Mouse (Mus musculus) stomach, postnatal 0 days (tissue): ENCODE data around the gene Arhgef25. TPM values are rescaled to one million over a fixed set of nuclear protein-coding genes. Genes with fewer than 3 reads are reported as not detected.

Source experiments
- ATAC-seq: fragments of 200-750 bp; cut with Nextera tagmentation; 2 replicates; pipeline ENCODE4 v1.8.0; 2017; ENCODE audit not compliant: low FRiP score, low TSS enrichment
- DNase-seq: peaks from one replicate; pipeline ENCODE4 v3.0.0-alpha.2; 2016; ENCODE audit warnings: low spot score
- H3K27ac ChIP-seq: fragments of 300-500 bp; sonication (generic); replicated peaks from 2 replicates; pipeline ENCODE4 v1.5.1; 2014; ENCODE audit warnings: mild to moderate bottlenecking, control low read depth
- H3K27me3 ChIP-seq: fragments of 300-500 bp; sonication (generic); 2 replicates; pipeline ENCODE4 v1.6.1; 2014; ENCODE audit warnings: low read length; ENCODE audit not compliant: control insufficient read depth, insufficient read depth
- H3K36me3 ChIP-seq: fragments of 300-500 bp; sonication (generic); 2 replicates; pipeline ENCODE4 v1.6.1; 2014; ENCODE audit warnings: low read length, mixed read lengths; ENCODE audit not compliant: control insufficient read depth, insufficient read depth
- H3K4me1 ChIP-seq: fragments of 300-500 bp; sonication (generic); replicated peaks from 2 replicates; pipeline ENCODE4 v1.6.1; 2014; ENCODE audit warnings: antibody characterized with exemption; ENCODE audit not compliant: control insufficient read depth, insufficient read depth
- H3K4me2 ChIP-seq: fragments of 300-500 bp; sonication (generic); replicated peaks from 2 replicates; pipeline ENCODE4 v1.6.1; 2014; ENCODE audit warnings: low read depth, mild to moderate bottlenecking, control low read depth, moderate library complexity
- H3K4me3 ChIP-seq: fragments of 300-500 bp; sonication (generic); 2 replicates; pipeline ENCODE4 v1.5.1; 2014; ENCODE audit warnings: low read depth, low read length, control low read depth
- H3K9ac ChIP-seq: fragments of 300-500 bp; sonication (generic); 2 replicates; pipeline ENCODE4 v1.6.1; 2014; ENCODE audit warnings: mild to moderate bottlenecking, low read length, control low read depth, mixed read lengths
- H3K9me3 ChIP-seq: fragments of 300-500 bp; sonication (generic); 2 replicates; pipeline ENCODE4 v1.6.1; 2016; ENCODE audit warnings: low read length; ENCODE audit not compliant: control insufficient read depth
- CTCF ChIP-seq: IDR thresholded peaks from 2 replicates; pipeline ENCODE4 v1.5.1; 2016; ENCODE audit warnings: antibody characterized with exemption, low read depth, mild to moderate bottlenecking, moderate library complexity
- EP300 ChIP-seq: optimal IDR thresholded peaks from 2 replicates; pipeline ENCODE3; 2016; ENCODE audit warnings: antibody characterized with exemption
- WGBS: fragments of 180-500 bp; shearing (Covaris S2); extraction: QIAGEN DNeasy Blood & Tissue Kit; methylation state at CpG from one replicate; pipeline ENCODE4 v1.1.7; 2014; 5-methylcytosine and 5-hydroxymethylcytosine counted together
- polyA plus RNA-seq: library from polyadenylated mRNA; unstranded; fragments of >200 nt; fragmentation: Nextera tagmentation; extraction: Ambion mirVana; gene quantifications from 2 replicates; pipeline ENCODE4 v1.2.1, GENCODE M21; 2015

The Arhgef25 gene
- polyA plus RNA-seq, 1 experiment from 2014 or later, result 25.3 TPM

DNA sequence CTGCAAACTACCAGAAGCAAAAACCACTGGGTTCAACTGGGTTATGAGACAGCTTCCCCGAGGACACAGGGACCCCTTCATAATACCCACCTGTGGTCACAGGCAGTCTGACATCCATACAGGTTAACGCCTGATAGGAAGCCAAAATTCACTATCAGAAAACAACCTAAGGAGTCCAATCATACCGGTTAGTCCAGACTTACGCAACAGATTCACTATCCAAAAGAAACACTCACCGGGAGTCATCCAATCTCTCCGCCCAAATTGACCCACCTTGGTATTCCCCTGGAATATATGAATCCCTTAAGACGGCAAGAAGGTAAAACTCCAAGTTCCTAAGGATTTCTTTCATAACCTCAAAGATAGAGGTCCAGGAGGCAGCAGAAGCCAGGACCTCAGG lies 45.3 kb downstream of the Arhgef25 start:
- Histone ChIP-seq H3K4me1 (no peaks in the 10 kb centered on the region), H3K4me2 (no peak overlapping the region), H3K9me3 (no peaks in the 10 kb centered on the region), H3K27ac (peak overlapping the region; percentile 53; the same call in 1 of the 2 replicates), H3K36me3 (no peaks in the 10 kb centered on the region), H3K27me3 (no peaks in the 10 kb centered on the region), H3K4me3 (no peak overlapping the region), H3K9ac (no peak overlapping the region)
- WGBS, result 67% methylated on average over 7 of the region's 7 CpGs
- TF ChIP-seq CTCF (no peak), EP300 (no peak)
- DNase-seq (no peak), ATAC-seq (no peak)

DNA sequence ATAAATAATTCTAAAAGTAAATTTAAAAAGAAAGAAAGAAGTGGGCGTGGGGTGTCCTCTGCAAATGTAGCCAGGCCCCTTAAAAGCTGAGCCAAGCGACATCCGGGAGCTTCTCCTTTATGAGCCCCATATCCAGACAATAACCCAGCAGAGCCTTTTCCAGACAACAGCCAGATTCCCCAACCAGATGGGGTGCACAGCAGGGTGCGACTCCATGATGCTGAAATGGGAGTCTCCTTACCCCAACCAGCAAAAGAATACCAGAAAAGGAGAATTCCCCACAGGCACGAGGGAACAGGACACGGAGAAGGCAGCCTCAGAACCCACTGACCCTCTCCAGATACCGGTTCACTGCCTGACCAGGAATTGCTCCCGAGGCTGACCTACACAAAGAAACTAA lies 46.7 kb downstream of the Arhgef25 start:
- no peak for ATAC-seq
- H3K4me3 ChIP-seq, result no peak overlapping the region
- no peaks in the 10 kb centered on the region for H3K9me3 ChIP-seq
- no peaks in the 10 kb centered on the region for H3K27me3 ChIP-seq
- TF ChIP-seq CTCF (no peak), EP300 (no peak)
- DNase-seq, result no peak
- H3K36me3 ChIP-seq, result no peaks in the 10 kb centered on the region
- 91% methylated on average over 8 of the region's 8 CpGs for WGBS
- H3K27ac ChIP-seq, result no peak overlapping the region
- H3K4me2 ChIP-seq, result no peak overlapping the region
- H3K9ac ChIP-seq, result no peak overlapping the region
- H3K4me1 ChIP-seq, result no peaks in the 10 kb centered on the region

DNA sequence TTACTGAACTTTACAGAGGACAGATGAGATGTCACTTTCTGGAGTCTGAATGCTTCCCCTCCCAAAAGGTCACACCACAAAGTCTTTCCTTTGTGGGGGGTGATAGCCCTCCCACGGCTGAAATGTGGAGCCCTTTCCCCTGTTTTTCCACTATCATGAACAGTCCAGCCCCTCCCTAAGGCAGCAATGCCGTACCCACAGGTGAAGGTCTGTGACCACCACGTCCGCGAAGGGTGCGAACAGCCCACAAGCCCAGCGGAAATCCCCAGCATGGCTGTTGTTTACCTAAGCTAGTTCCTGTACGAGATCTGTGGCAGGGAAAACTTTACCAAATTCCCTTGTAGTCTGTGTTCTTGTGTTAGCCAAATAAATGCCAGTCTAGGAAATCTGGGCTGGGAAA lies 48.4 kb downstream of the Arhgef25 start:
- Histone ChIP-seq H3K36me3 (no peaks in the 10 kb centered on the region), H3K27ac (no peak overlapping the region), H3K9ac (no peak overlapping the region), H3K9me3 (no peaks in the 10 kb centered on the region), H3K27me3 (no peaks in the 10 kb centered on the region), H3K4me3 (no peak overlapping the region), H3K4me1 (no peaks in the 10 kb centered on the region), H3K4me2 (no peak overlapping the region)
- ATAC-seq (no peak), DNase-seq (no peak)
- WGBS, result 58% methylated on average over 8 of the region's 8 CpGs
- TF ChIP-seq EP300 (no peak), CTCF (no peak)

DNA sequence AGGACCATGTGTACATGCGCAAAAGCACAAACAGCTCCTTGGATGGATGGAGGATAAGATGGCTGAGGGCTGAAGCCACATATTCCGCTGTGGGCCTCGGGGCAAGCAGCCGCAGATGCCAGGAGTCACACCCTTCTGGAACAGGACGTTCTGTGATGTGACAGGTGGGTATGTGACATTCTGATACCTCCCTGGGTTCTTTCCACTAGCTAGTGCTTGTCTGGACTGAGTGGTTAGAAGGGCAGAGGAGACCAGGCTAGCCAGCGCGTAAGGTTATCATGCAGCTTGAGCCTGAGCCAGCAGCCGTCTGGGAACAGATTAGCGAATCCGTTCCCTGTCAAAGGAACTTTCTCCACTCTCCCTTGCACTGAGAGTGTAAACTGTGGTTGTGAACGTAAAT lies 48.9 kb downstream of the Arhgef25 start:
- H3K4me1 ChIP-seq, result no peaks in the 10 kb centered on the region
- H3K27ac ChIP-seq, result no peak overlapping the region
- no peak overlapping the region for H3K4me2 ChIP-seq
- TF ChIP-seq CTCF (no peak), EP300 (no peak)
- H3K36me3 ChIP-seq, result no peaks in the 10 kb centered on the region
- WGBS, result 67% methylated on average over 11 of the region's 11 CpGs
- no peaks in the 10 kb centered on the region for H3K27me3 ChIP-seq
- ATAC-seq (no peak), DNase-seq (no peak)
- no peak overlapping the region for H3K4me3 ChIP-seq
- no peaks in the 10 kb centered on the region for H3K9me3 ChIP-seq
- H3K9ac ChIP-seq, result no peak overlapping the region

DNA sequence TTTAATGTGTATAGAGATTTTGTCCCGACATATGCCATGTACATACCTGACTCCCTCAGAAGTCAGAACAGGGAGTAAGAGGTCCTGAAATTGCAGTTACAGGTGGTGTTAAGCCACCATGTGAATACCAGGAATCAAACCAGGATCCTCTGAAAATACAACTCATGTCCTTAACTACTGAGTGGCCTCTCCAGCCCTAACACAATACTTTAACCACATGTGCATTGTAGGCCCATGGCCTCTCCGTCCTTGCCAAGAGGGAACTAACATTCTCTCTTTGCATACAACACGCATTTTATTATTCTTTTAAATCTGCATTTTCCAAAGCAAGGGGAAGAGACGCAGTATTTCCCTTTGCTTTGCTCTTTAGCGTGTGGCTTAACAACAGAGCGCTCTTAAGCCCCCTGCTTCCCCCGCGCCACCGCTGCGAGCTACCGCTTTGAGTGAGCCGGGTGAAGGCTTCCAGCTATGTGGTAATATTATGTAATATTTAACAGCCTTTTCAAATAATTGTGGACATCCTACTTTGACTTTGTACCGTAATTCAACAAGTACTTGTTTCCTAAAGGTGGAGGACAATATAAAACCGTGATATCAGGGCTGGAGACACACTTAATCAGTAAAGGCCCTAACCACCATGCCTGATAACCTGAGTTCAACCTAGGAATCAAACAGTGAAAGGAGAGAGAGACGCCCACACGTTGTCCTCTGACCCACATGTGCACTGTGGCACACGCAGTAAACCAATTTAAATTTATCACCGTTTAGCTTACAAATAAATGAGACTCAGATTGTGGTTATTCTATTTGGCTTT lies 51.3 kb downstream of the Arhgef25 start:
- Histone ChIP-seq H3K4me3 (no peak overlapping the region), H3K4me1 (no peaks in the 10 kb centered on the region), H3K9me3 (no peaks in the 10 kb centered on the region), H3K36me3 (no peaks in the 10 kb centered on the region), H3K27ac (0 out of 2 replicates have a peak overlapping the region, but pooled peaks have one; percentile 19), H3K27me3 (no peaks in the 10 kb centered on the region), H3K4me2 (no peak overlapping the region), H3K9ac (no peak overlapping the region)
- ATAC-seq, result peak; percentile 90
- 66% methylated on average over 18 of the region's 18 CpGs for WGBS
- peak; percentile 69 for DNase-seq
- TF ChIP-seq CTCF, result no peak
- no peak for TF ChIP-seq EP300

DNA sequence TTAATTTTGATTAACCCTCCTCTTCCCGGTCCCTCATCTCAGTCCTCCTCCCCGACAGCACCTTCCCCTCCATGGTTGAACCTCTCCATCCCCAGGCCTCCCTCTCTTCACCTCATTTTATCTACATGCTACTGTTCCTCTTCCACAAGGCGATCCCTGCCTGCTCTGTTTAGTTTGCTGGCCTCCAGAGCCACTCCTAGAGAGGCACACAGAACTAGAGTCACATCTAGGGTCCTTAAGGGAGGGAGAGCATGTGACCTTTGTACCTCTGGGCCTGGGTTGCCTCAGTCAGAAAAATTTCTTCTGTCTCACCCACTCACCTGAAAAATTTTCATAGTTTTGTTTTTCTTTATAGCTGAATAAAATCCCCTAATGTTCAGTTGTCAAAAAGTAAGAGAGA lies 52.0 kb downstream of the Arhgef25 start:
- ATAC-seq (no peak), DNase-seq (no peak)
- H3K27ac ChIP-seq, result 0 out of 2 replicates have a peak overlapping the region, but pooled peaks have one; percentile 19
- no peak overlapping the region for H3K9ac ChIP-seq
- 59% methylated on average over 3 of the region's 3 CpGs for WGBS
- H3K9me3 ChIP-seq, result no peaks in the 10 kb centered on the region
- no peaks in the 10 kb centered on the region for H3K27me3 ChIP-seq
- H3K4me1 ChIP-seq, result no peaks in the 10 kb centered on the region
- no peaks in the 10 kb centered on the region for H3K36me3 ChIP-seq
- H3K4me2 ChIP-seq, result no peak overlapping the region
- no peak overlapping the region for H3K4me3 ChIP-seq
- TF ChIP-seq EP300 (no peak), CTCF (no peak)
